Mouse (Mus musculus) heart, embryonic 16.5 days (tissue): ENCODE results near the gene Elovl7. TPM values are rescaled to one million over a fixed set of nuclear protein-coding genes. Genes with fewer than 3 reads are reported as not detected.

Experiments used
- ATAC-seq: fragments of 200-750 bp; cut with Nextera tagmentation; replicated peaks from 2 replicates; pipeline ENCODE4 v1.8.0; 2017; ENCODE audit warnings: moderate number of reproducible peaks; ENCODE audit not compliant: insufficient read depth, low FRiP score; ENCODE audit errors: extremely low read depth
- H3K27ac ChIP-seq: fragments of 300-500 bp; sonication (generic); 2 replicates; pipeline ENCODE4 v1.5.1; 2014; ENCODE audit warnings: mild to moderate bottlenecking, low read length, control low read depth, moderate library complexity
- H3K27me3 ChIP-seq: fragments of 300-500 bp; sonication (generic); 2 replicates; pipeline ENCODE4 v1.6.1; 2014; ENCODE audit warnings: low read length, mixed read lengths; ENCODE audit not compliant: control insufficient read depth, insufficient read depth
- H3K36me3 ChIP-seq: fragments of 300-500 bp; sonication (generic); 2 replicates; pipeline ENCODE4 v1.6.1; 2014; ENCODE audit not compliant: control insufficient read depth, insufficient read depth
- H3K4me1 ChIP-seq: fragments of 300-500 bp; sonication (generic); 2 replicates; pipeline ENCODE4 v1.6.1; 2014; ENCODE audit warnings: low read length, mixed read lengths; ENCODE audit not compliant: control insufficient read depth, insufficient read depth
- H3K4me2 ChIP-seq: fragments of 300-500 bp; sonication (generic); 2 replicates; pipeline ENCODE4 v1.6.1; 2014; ENCODE audit warnings: low read depth, mild to moderate bottlenecking, control low read depth, low read length
- H3K4me3 ChIP-seq: fragments of 300-500 bp; sonication (generic); 2 replicates; pipeline ENCODE4 v1.5.1; 2014; ENCODE audit warnings: mild to moderate bottlenecking, control low read depth, low read length
- H3K9ac ChIP-seq: fragments of 300-500 bp; sonication (generic); 2 replicates; pipeline ENCODE4 v1.6.1; 2014; ENCODE audit warnings: low read length, control low read depth
- H3K9me3 ChIP-seq: fragments of 300-500 bp; sonication (generic); replicated peaks from 2 replicates; pipeline ENCODE4 v1.6.1; 2016; ENCODE audit warnings: low read length; ENCODE audit not compliant: control insufficient read depth
- WGBS: fragments of 180-500 bp; shearing (Covaris S2); extraction: QIAGEN DNeasy Blood & Tissue Kit; methylation state at CpG from one replicate; pipeline ENCODE4 v1.1.7; 2014; 5-methylcytosine and 5-hydroxymethylcytosine counted together
- polyA plus RNA-seq: library from polyadenylated mRNA; unstranded; fragments of >200 nt; fragmentation: Nextera tagmentation; extraction: Ambion mirVana; gene quantifications from 2 replicates; pipeline ENCODE4 v1.2.1, GENCODE M21; 2015

Elovl7 gene
- polyA plus RNA-seq, 1 experiment from 2014 or later = 3.3 TPM

DNA sequence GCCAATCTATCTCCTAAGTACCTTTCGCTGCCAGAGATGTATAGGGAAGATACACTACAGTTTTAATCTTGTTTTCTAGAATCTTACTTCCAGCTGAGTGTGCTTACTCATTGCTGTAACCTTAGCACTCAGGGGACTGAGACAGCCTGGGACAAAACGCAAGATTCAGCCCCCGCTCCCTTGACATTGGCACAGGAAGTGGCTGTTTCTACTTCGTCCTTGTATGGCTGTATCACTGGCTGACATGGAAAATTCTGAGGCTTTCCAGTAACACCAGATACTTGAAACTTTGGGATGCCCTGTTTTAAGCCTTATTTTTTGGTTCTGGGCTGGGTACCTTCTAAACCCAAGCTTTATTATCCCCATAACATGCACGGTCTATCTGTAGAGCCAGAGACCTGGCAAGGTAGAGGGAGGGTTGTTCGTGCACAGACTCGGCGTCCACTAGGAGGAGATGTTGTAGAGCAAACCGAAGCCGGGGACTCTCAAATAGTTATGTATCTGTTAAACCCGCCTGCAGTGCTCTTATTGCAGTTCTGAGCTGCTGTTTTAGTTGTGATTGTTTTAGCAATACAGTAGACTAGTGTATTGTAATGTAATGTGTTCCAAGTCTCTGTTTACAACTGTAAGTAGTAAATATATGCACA is 23.0 kb upstream of the Elovl7 start:
- no peaks in the 10 kb centered on the region for H3K4me1 ChIP-seq
- H3K36me3 ChIP-seq = peaks cover 8% of the 10 kb centered on the region
- H3K27ac ChIP-seq = no peak overlapping the region
- H3K4me2 ChIP-seq = no peak overlapping the region
- no peaks in the 10 kb centered on the region for H3K27me3 ChIP-seq
- ATAC-seq = peak; percentile 77
- H3K9me3 ChIP-seq = no peaks in the 10 kb centered on the region
- 47% methylated on average over 11 of the region's 11 CpGs for WGBS
- H3K9ac ChIP-seq = no peak overlapping the region
- H3K4me3 ChIP-seq = no peak overlapping the region

DNA sequence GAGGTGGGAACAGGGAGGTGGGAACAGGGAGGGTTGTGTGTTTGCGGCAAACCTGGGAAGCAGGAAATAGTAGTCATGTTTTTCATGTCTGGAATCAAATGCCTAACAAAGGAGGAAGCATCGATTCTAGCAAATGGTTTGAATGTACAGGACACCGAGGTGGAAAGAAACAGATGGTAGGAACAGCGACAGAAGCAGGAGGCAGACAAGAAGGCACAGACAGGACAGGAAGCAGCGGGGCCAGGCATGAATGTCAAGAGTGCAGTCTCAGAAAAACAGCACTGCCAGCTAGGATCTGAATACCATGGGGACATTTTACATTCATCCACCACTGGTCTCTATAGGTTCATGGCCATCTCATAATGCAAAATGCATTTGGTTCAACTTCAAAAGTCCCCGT is 18.7 kb upstream of the Elovl7 start:
- Histone ChIP-seq H3K36me3 (peaks cover 6% of the 10 kb centered on the region), H3K4me3 (no peak overlapping the region), H3K27ac (no peak overlapping the region), H3K9me3 (no peaks in the 10 kb centered on the region), H3K4me1 (no peaks in the 10 kb centered on the region), H3K27me3 (no peaks in the 10 kb centered on the region), H3K9ac (no peak overlapping the region), H3K4me2 (no peak overlapping the region)
- no peak for ATAC-seq
- WGBS = 75% methylated on average over 6 of the region's 6 CpGs

DNA sequence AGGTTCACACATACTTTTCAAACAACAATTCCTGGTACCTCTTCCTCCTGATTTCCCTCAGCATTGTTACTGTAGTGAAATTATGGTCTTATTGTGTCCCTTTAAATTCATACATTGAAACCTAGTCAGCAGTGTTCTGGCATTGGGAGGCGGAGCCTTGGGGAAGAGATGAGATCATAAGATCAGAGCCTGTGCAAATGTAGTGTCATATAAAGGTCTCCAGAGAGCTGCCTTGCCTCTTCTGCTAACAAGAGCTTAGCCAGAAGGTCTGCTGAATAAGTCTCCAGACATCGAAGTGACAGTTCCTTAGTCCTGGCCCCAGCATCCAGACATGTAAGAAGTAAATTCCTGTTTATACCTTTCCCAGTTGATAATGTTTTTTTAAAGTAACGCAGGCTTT is 9.3 kb upstream of the Elovl7 start:
- Histone ChIP-seq H3K9me3 (no peaks in the 10 kb centered on the region), H3K9ac (no peak overlapping the region), H3K27ac (no peak overlapping the region), H3K36me3 (no peaks in the 10 kb centered on the region), H3K4me2 (no peak overlapping the region), H3K27me3 (no peaks in the 10 kb centered on the region), H3K4me1 (peaks cover 2% of the 10 kb centered on the region; the same call in 1 of the 2 replicates), H3K4me3 (no peak overlapping the region)
- WGBS = 83% methylated on average over 3 of the region's 3 CpGs
- no peak for ATAC-seq

DNA sequence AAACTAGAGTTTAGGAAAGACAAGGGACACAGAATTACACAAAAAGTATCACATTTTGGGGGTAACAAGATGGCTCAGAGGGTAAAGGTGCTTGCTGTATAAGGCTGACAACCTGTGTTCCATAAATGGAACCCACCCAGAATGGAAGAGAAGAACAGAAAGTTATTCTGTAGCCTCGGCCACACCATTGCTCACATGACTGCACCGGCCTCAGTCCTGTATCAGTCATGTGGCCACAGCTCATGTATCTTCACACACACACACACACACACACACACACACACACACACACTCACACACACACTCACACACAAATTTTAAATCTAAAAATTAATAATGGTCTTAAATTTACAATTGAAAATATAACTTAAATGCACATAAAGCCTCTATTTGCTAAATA is 6.8 kb upstream of the Elovl7 start:
- Histone ChIP-seq H3K4me1 (peaks cover 2% of the 10 kb centered on the region; the same call in 1 of the 2 replicates), H3K4me3 (no peak overlapping the region), H3K27ac (no peak overlapping the region), H3K9me3 (no peaks in the 10 kb centered on the region), H3K27me3 (peaks cover 10% of the 10 kb centered on the region; the same call in 1 of the 2 replicates), H3K9ac (no peak overlapping the region), H3K4me2 (no peak overlapping the region), H3K36me3 (no peaks in the 10 kb centered on the region)
- 89% methylated on average over 2 of the region's 2 CpGs for WGBS
- no peak for ATAC-seq

DNA sequence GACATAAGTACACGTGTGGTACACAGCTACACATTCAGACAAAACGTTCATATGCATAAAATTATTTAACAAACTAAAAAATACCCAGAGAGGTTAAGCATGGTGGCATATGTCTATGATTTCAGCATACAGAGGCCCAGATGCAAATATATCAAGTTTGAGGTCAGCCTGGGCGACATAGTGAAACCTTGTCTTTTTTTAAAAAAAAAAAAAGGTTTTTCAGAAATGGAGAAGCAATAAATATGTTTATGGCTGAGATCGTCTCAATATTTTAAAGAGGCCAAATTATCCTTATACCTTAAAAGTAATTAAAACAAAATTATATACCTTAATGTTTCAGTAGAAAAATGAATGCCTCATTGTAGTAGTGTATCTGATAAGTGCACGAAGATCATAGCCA is 6.1 kb upstream of the Elovl7 start:
- Histone ChIP-seq H3K27me3 (peaks cover 14% of the 10 kb centered on the region), H3K36me3 (no peaks in the 10 kb centered on the region), H3K27ac (no peak overlapping the region), H3K9ac (no peak overlapping the region), H3K4me1 (peaks cover 2% of the 10 kb centered on the region; the same call in 1 of the 2 replicates), H3K4me2 (no peak overlapping the region), H3K4me3 (no peak overlapping the region), H3K9me3 (no peaks in the 10 kb centered on the region)
- 68% methylated on average over 5 of the region's 5 CpGs for WGBS
- ATAC-seq = no peak

DNA sequence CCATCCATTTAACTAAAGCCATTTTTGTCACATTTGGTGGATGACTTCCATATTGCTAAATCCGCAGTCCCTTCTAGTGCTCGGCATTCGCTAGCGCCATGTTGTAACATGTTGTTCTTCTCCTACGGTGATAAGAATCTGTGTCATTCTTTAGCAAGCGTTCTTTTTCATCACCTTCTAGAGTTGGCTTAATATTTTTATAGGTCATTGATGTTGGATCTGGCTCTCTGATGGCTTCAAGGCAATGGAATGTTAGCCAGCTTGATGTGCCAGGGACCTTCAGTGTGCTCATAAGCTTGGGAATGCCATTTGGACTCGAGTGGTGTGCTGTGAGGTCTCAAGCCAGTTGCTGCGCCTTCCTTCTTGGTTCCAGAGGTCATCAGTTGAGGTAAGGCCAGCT is 3.2 kb upstream of the Elovl7 start:
- H3K36me3 ChIP-seq = no peaks in the 10 kb centered on the region
- no peak for ATAC-seq
- WGBS = 87% methylated on average over 8 of the region's 8 CpGs
- H3K4me3 ChIP-seq = no peak overlapping the region
- H3K27ac ChIP-seq = no peak overlapping the region
- H3K9me3 ChIP-seq = no peaks in the 10 kb centered on the region
- no peak overlapping the region for H3K4me2 ChIP-seq
- no peak overlapping the region for H3K9ac ChIP-seq
- H3K4me1 ChIP-seq = peaks cover 7% of the 10 kb centered on the region
- H3K27me3 ChIP-seq = peaks cover 21% of the 10 kb centered on the region

DNA sequence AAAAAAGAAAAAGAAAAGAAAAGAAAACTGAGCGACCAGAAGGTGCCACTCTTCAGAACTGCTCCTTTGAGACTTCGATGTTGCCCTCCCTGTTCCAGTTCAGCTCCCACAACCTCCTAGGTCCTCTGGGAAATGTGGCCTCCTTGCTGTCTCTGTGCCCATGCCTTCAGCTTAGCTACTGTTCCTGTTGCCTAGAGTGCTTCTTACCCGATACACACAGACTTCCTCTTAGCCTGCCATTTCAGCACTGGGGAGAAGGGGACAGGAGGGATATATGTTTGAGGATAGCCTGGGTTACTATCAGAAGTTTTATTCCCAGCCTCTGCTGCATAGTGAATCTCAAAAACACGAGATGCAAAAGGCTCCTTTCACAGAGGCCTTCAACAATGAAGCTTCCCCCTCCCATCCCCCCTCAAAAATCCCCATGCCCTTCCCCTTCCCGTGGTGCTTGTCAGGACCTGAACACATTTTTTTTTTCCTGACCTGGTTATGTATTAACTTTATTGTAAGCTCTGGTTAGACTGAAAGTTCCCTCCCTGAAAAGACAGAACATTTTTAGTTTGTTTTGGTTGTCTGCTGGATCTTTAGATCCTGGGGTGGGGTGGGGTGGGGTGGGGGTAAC is 1.7 kb upstream of the Elovl7 start:
- no peak for ATAC-seq
- H3K9ac ChIP-seq = no peak overlapping the region
- no peak overlapping the region for H3K4me2 ChIP-seq
- H3K27me3 ChIP-seq = peaks cover 33% of the 10 kb centered on the region
- H3K27ac ChIP-seq = no peak overlapping the region
- 55% methylated on average over 5 of the region's 5 CpGs for WGBS
- H3K4me3 ChIP-seq = no peak overlapping the region
- H3K4me1 ChIP-seq = peaks cover 5% of the 10 kb centered on the region
- no peaks in the 10 kb centered on the region for H3K36me3 ChIP-seq
- no peaks in the 10 kb centered on the region for H3K9me3 ChIP-seq

DNA sequence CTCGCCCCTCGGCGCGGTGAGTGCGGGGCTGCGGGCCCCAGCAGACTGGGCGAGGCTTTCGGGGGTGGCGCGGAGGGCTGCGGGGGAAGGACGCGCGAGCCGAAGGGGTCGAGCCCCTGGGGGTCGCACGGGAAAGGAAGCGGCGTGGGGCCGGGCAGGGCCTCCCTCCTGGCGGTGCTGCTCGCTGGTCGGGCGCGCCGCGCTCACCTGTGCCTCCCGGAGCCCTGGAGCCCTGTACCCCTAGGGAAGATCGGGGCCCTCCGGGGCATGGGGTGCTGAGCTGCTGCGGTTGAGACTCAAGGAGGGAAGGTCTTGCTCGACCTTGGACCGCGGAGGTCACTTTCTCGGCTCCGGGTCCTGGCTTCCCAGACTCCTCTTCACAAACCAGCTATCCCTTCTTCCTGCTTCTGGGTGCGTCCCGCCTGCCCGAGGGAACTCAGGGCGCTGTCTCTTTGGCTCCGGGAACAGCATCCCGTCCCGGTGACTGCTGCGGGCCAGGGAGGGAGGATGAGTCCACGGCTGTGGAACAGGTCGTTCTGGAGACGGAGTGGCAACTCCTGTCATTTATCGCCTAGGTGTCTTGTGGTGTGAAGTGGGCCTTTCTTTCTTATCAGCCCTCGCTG is 392 bp downstream of the Elovl7 start:
- no peak overlapping the region for H3K27ac ChIP-seq
- H3K9me3 ChIP-seq = no peaks in the 10 kb centered on the region
- H3K36me3 ChIP-seq = no peaks in the 10 kb centered on the region
- peak; percentile 59 for ATAC-seq
- H3K9ac ChIP-seq = peak overlapping the region; percentile 84
- WGBS = under 1% methylated on average over 50 of the region's 50 CpGs
- peaks cover 43% of the 10 kb centered on the region for H3K27me3 ChIP-seq
- peak overlapping the region; percentile 84 for H3K4me3 ChIP-seq
- peaks cover 5% of the 10 kb centered on the region for H3K4me1 ChIP-seq
- H3K4me2 ChIP-seq = peak overlapping the region; percentile 100

DNA sequence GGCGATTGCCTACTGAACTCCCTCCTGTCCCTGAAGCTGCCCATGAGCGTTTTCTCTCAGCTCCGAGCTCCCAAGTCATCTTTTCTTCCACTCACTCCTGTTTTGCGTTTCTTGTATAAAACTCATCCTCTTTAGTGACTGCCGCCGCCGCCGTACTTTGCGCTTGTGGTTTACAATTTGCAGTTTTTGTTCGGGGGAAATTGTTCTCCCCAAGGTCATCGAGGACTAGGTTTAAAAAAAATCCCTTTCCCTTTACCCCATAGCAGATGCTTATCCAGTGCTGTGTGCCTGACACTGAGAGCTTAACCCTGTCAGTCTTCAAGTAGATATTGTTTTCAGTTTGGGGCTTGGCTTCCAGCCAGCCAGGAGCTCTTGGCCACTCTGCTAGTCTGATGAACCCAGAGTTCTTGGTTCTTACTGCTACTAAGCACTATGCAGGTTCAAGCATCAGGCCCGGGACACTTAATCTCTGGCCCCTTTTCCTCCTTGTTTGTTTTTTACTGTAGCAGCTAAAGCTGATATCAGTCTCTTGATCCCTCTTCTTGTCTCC is 1.1 kb downstream of the Elovl7 start:
- Histone ChIP-seq H3K27me3 (peaks cover 47% of the 10 kb centered on the region), H3K4me1 (peaks cover 5% of the 10 kb centered on the region), H3K27ac (no peak overlapping the region), H3K9me3 (no peaks in the 10 kb centered on the region), H3K4me2 (peak overlapping the region; percentile 100), H3K9ac (peak overlapping the region; percentile 84), H3K36me3 (no peaks in the 10 kb centered on the region), H3K4me3 (peak overlapping the region; percentile 84)
- 5% methylated on average over 12 of the region's 12 CpGs for WGBS
- no peak for ATAC-seq
